In the genomic region with DNA sequence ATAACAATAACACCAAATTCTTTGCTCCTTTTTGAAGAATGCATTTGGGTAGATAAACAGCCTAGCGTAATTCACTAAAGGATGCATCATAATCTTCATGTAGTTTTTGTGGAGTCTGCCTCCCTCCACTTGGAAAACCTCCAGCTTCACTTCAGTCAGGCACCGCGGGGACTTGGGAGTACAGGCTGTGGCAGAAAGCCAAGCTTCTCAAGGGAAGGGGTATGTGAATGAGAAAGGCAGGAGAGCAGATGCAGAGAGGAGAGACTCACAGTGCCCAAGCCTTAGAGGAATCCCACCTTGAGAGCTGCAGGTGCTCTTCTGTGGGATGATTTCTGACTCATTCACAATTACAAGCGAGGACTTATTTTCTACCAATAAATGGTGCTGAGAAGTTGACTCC, we compare ENCODE assay signal across 15 mouse cellular contexts. TPM values are rescaled to one million over a fixed set of nuclear protein-coding genes. Genes with fewer than 3 reads are reported as not detected.
DNase-seq lines count a peak whose midpoint lies in the region; ATAC-seq lines count a peak whose summit lies in the region.
"Had no signal": no experiment of that assay in that cellular context is flagged by ENCODE, and none has a peak within 500 bp of the region (broad histone marks: within the 10 kb centered on the region; RNA-seq: fewer than 3 reads in every experiment).

No protein-coding gene starts in this region.

- no peaks in the 10 kb centered on the region for H3K9me3 ChIP-seq in hindbrain, embryonic 15.5 days
- H3K9me3 ChIP-seq in hindbrain, embryonic 10.5 days: no peaks in the 10 kb centered on the region
- H3K9me3 ChIP-seq: embryonic facial prominence, embryonic 13.5 days had no signal

- H3K36me3 ChIP-seq in hindbrain, embryonic 15.5 days: peaks cover 19% of the 10 kb centered on the region
- no peaks in the 10 kb centered on the region for H3K36me3 ChIP-seq in hindbrain, embryonic 10.5 days
- H3K36me3 ChIP-seq: embryonic facial prominence, embryonic 13.5 days had no signal

- H3K4me2 ChIP-seq in hindbrain, embryonic 15.5 days: no peak overlapping the region
- H3K4me2 ChIP-seq: embryonic facial prominence, embryonic 13.5 days; midbrain, embryonic 11.5 days had no signal

- no peaks in the 10 kb centered on the region for H3K27me3 ChIP-seq in hindbrain, embryonic 15.5 days
- no peaks in the 10 kb centered on the region for H3K27me3 ChIP-seq in hindbrain, embryonic 10.5 days (ENCODE audit: insufficient read depth, poor library complexity, severe bottlenecking)
- H3K27me3 ChIP-seq: embryonic facial prominence, embryonic 13.5 days had no signal

- H3K4me3 ChIP-seq in hindbrain, embryonic 15.5 days: no peak overlapping the region
- H3K4me3 ChIP-seq in hindbrain, embryonic 10.5 days: no peak overlapping the region
- H3K4me3 ChIP-seq: embryonic facial prominence, embryonic 13.5 days had no signal

- no peak overlapping the region for H3K27ac ChIP-seq in hindbrain, embryonic 15.5 days (replicated peaks)
- no peak overlapping the region for H3K27ac ChIP-seq in hindbrain, embryonic 10.5 days
- H3K27ac ChIP-seq: embryonic facial prominence, embryonic 13.5 days; stomach, postnatal 0 days had no signal

- H3K9ac ChIP-seq in hindbrain, embryonic 15.5 days: no peak overlapping the region
- H3K9ac ChIP-seq: embryonic facial prominence, embryonic 13.5 days had no signal

- 0 out of 2 replicates have a peak, but pooled peaks have one; percentile 63 for ATAC-seq in hindbrain, embryonic 15.5 days (ENCODE audit: low FRiP score, low read depth)

- DNase-seq in adrenal gland, postnatal 10 days: peak; percentile 25
- DNase-seq in adrenal gland, postnatal 4 days (ENCODE audit: low spot score in 2 of 2): no peak
- DNase-seq in hindbrain, embryonic 10.5 days (ENCODE audit: low spot score): no peak
- DNase-seq in ovary, postnatal 36 days (ENCODE audit: low spot score): peak; percentile 17
- DNase-seq in ovary, postnatal 10 days (ENCODE audit: low spot score): no peak
- DNase-seq in right cerebral cortex, postnatal 25 days: peak; percentile 10
- DNase-seq in thymus, postnatal 10 days (ENCODE audit: low spot score in 2 of 2): no peak
- DNase-seq: adrenal gland, postnatal 25 days; gastrocnemius, postnatal 36 days; kidney, postnatal 25 days had no signal

- 0 out of 2 replicates have a peak, but pooled peaks cover 6% of the 10 kb centered on the region for H3K4me1 ChIP-seq in hindbrain, embryonic 15.5 days (replicated peaks)
- H3K4me1 ChIP-seq in hindbrain, embryonic 10.5 days (replicated peaks): no peaks in the 10 kb centered on the region
- H3K4me1 ChIP-seq: embryonic facial prominence, embryonic 13.5 days had no signal

- 65% methylated on average over 4 of the region's 4 CpGs for WGBS in hindbrain, embryonic 15.5 days
- 90% methylated on average over 4 of the region's 4 CpGs for WGBS in hindbrain, embryonic 10.5 days

RNA-seq across cellular contexts. Expression of a gene that starts 33.9 kb away (rescaled TPM):
- under 1 TPM; 0.48 to 0.67 TPM for total RNA-seq in adrenal gland, postnatal 10 days (2021)
- total RNA-seq in adrenal gland, postnatal 4 days (2021): under 1 TPM; 0.51 to 0.98 TPM
- 5.8 and 6.4 TPM in 2 replicates for polyA plus RNA-seq in hindbrain, embryonic 15.5 days (2015; fragmentation: Nextera tagmentation; extraction: Ambion mirVana)
- polyA plus RNA-seq in hindbrain, embryonic 10.5 days (2016; fragmentation: Nextera tagmentation; extraction: Ambion mirVana): 0.10 and 0.30 TPM in 2 replicates
- total RNA-seq: MEL had no signal

Comparison
In these comparisons a context has a peak if more than half of its experiments do, and no peak if none do; other contexts are left out.
1. DNase-seq: peak in adrenal gland, postnatal 10 days (single experiment), ovary, postnatal 36 days (single experiment) and right cerebral cortex, postnatal 25 days (single experiment); none in adrenal gland, postnatal 4 days (0 of 2), hindbrain, embryonic 10.5 days (single experiment), ovary, postnatal 10 days (single experiment) and thymus, postnatal 10 days (0 of 2).